Mouse (Mus musculus) liver, embryonic 11.5 days (tissue): ENCODE data around the gene Stard13. TPM values are rescaled to one million over a fixed set of nuclear protein-coding genes. Genes with fewer than 3 reads are reported as not detected.

Experiments used
- ATAC-seq: fragments of 200-750 bp; cut with Nextera tagmentation; replicated peaks from 2 replicates; pipeline ENCODE4 v1.8.0; 2017; ENCODE audit warnings: moderate number of reproducible peaks, mild to moderate bottlenecking, moderate TSS enrichment, moderate library complexity; ENCODE audit not compliant: low FRiP score
- DNase-seq: peaks from one replicate; pipeline ENCODE4 v3.0.0-alpha.2; 2017; ENCODE audit warnings: low spot score
- H3K27ac ChIP-seq: fragments of 300-500 bp; sonication (generic); 2 replicates; pipeline ENCODE4 v1.5.1; 2014; ENCODE audit warnings: mild to moderate bottlenecking, low read depth, low read length, control low read depth
- H3K27me3 ChIP-seq: fragments of 300-500 bp; sonication (generic); replicated peaks from 2 replicates; pipeline ENCODE4 v1.6.1; 2014; ENCODE audit warnings: low read length, mixed read lengths; ENCODE audit not compliant: control insufficient read depth, insufficient read depth
- H3K36me3 ChIP-seq: fragments of 300-500 bp; sonication (generic); 2 replicates; pipeline ENCODE4 v1.6.1; 2014; ENCODE audit warnings: mild to moderate bottlenecking, low read length, moderate library complexity, mixed read lengths; ENCODE audit not compliant: control insufficient read depth, insufficient read depth
- H3K4me1 ChIP-seq: fragments of 300-500 bp; sonication (generic); replicated peaks from 2 replicates; pipeline ENCODE4 v1.6.1; 2014; ENCODE audit warnings: low read length, mixed read lengths; ENCODE audit not compliant: control insufficient read depth, insufficient read depth
- H3K4me2 ChIP-seq: fragments of 300-500 bp; sonication (generic); 2 replicates; pipeline ENCODE4 v1.6.1; 2014; ENCODE audit warnings: mild to moderate bottlenecking, control low read depth, moderate library complexity
- H3K4me3 ChIP-seq: fragments of 300-500 bp; sonication (generic); 2 replicates; pipeline ENCODE4 v1.5.1; 2014; ENCODE audit warnings: low read depth, low read length, control low read depth
- H3K9ac ChIP-seq: fragments of 300-500 bp; sonication (generic); 2 replicates; pipeline ENCODE4 v1.6.1; 2014; ENCODE audit warnings: low read depth, low read length, control low read depth
- H3K9me3 ChIP-seq: fragments of 300-500 bp; sonication (generic); 2 replicates; pipeline ENCODE4 v1.6.1; 2016; ENCODE audit warnings: low read length, inconsistent platforms, mixed read lengths; ENCODE audit not compliant: control insufficient read depth
- WGBS: fragments of 180-500 bp; shearing (Covaris S2); extraction: QIAGEN DNeasy Blood & Tissue Kit; methylation state at CpG from one replicate; pipeline ENCODE4 v1.1.7; 2014; 5-methylcytosine and 5-hydroxymethylcytosine counted together
- polyA plus RNA-seq: library from polyadenylated mRNA; unstranded; fragments of >200 nt; fragmentation: Nextera tagmentation; extraction: Ambion mirVana; gene quantifications from 2 replicates; pipeline ENCODE4 v1.2.1, GENCODE M21; 2014

Gene Stard13
- polyA plus RNA-seq, 1 experiment from 2014 or later: 2.3 TPM

- DNase-seq: no peak
- WGBS: 83% methylated on average over 8 of the region's 8 CpGs
- ATAC-seq: no peak; the same call in 1 of the 2 replicates
- Histone ChIP-seq H3K4me3 (no peak overlapping the region), H3K4me2 (no peak overlapping the region), H3K9me3 (no peaks in the 10 kb centered on the region), H3K27me3 (no peaks in the 10 kb centered on the region), H3K9ac (no peak overlapping the region), H3K27ac (no peak overlapping the region), H3K36me3 (no peaks in the 10 kb centered on the region), H3K4me1 (no peaks in the 10 kb centered on the region; the same call in 1 of the 2 replicates)
These were observed 98.4 kb downstream of the Stard13 start for GRCm38 (mm10) chr5:151135078-151135826.

- 83% methylated on average over 4 of the region's 4 CpGs for WGBS
These were observed 99.4 kb downstream of the Stard13 start for GRCm38 (mm10) chr5:151134202-151134601.

GRCm38 (mm10) chr5:151133744-151134143 lies 99.9 kb downstream of the Stard13 start:
- no peaks in the 10 kb centered on the region for H3K36me3 ChIP-seq
- no peaks in the 10 kb centered on the region for H3K27me3 ChIP-seq
- H3K4me2 ChIP-seq: no peak overlapping the region
- no peak overlapping the region for H3K9ac ChIP-seq
- no peak overlapping the region for H3K4me3 ChIP-seq
- ATAC-seq (no peak), DNase-seq (no peak)
- no peaks in the 10 kb centered on the region; the same call in 1 of the 2 replicates for H3K4me1 ChIP-seq
- 89% methylated on average over 14 of the region's 14 CpGs for WGBS
- H3K9me3 ChIP-seq: no peaks in the 10 kb centered on the region
- H3K27ac ChIP-seq: no peak overlapping the region

More at GRCm38 (mm10) chr5:151134202-151134601, 99.4 kb downstream of the Stard13 start:
- Histone ChIP-seq H3K4me2 (no peak overlapping the region), H3K4me1 (no peaks in the 10 kb centered on the region; the same call in 1 of the 2 replicates), H3K27ac (no peak overlapping the region), H3K9me3 (no peaks in the 10 kb centered on the region), H3K9ac (no peak overlapping the region), H3K36me3 (no peaks in the 10 kb centered on the region), H3K4me3 (no peak overlapping the region), H3K27me3 (no peaks in the 10 kb centered on the region)
- DNase-seq (no peak), ATAC-seq (no peak)

GRCm38 (mm10) chr5:151129762-151130161 lies 103.9 kb downstream of the Stard13 start:
- H3K36me3 ChIP-seq: no peaks in the 10 kb centered on the region
- ATAC-seq (peak; percentile 19; the same call in 1 of the 2 replicates), DNase-seq (no peak)
- no peak overlapping the region for H3K4me3 ChIP-seq
- H3K4me2 ChIP-seq: no peak overlapping the region
- H3K4me1 ChIP-seq: no peaks in the 10 kb centered on the region
- no peaks in the 10 kb centered on the region for H3K9me3 ChIP-seq
- no peak overlapping the region for H3K9ac ChIP-seq
- H3K27ac ChIP-seq: no peak overlapping the region
- no peaks in the 10 kb centered on the region for H3K27me3 ChIP-seq
- WGBS: 47% methylated on average over 2 of the region's 2 CpGs

GRCm38 (mm10) chr5:151127298-151127717 lies 106.3 kb downstream of the Stard13 start:
- DNase-seq: no peak
- Histone ChIP-seq H3K27me3 (no peaks in the 10 kb centered on the region), H3K4me2 (peak overlapping the region; percentile 11), H3K9me3 (no peaks in the 10 kb centered on the region), H3K27ac (no peak overlapping the region), H3K4me3 (no peak overlapping the region), H3K9ac (no peak overlapping the region), H3K36me3 (no peaks in the 10 kb centered on the region), H3K4me1 (no peaks in the 10 kb centered on the region)
- ATAC-seq: peak; percentile 70
- WGBS: 20% methylated on average over 6 of the region's 6 CpGs

- Histone ChIP-seq H3K4me3 (no peak overlapping the region), H3K9ac (no peak overlapping the region), H3K36me3 (no peaks in the 10 kb centered on the region), H3K4me2 (no peak overlapping the region), H3K27me3 (no peaks in the 10 kb centered on the region), H3K27ac (no peak overlapping the region), H3K4me1 (no peaks in the 10 kb centered on the region), H3K9me3 (no peaks in the 10 kb centered on the region)
- WGBS: 63% methylated on average over 10 of the region's 10 CpGs
- ATAC-seq: no peak
- DNase-seq: no peak
These were observed 107.0 kb downstream of the Stard13 start for GRCm38 (mm10) chr5:151126608-151127005.

- Histone ChIP-seq H3K9ac (no peak overlapping the region), H3K36me3 (no peaks in the 10 kb centered on the region), H3K4me3 (no peak overlapping the region), H3K27me3 (no peaks in the 10 kb centered on the region), H3K4me2 (no peak overlapping the region), H3K27ac (no peak overlapping the region), H3K9me3 (no peaks in the 10 kb centered on the region), H3K4me1 (no peaks in the 10 kb centered on the region)
- no peak for DNase-seq
- WGBS: 70% methylated on average over 6 of the region's 6 CpGs
- no peak for ATAC-seq
These were observed 107.5 kb downstream of the Stard13 start for GRCm38 (mm10) chr5:151125985-151126607.

GRCm38 (mm10) chr5:151117846-151118245 lies 115.8 kb downstream of the Stard13 start:
- WGBS: 83% methylated on average over 2 of the region's 2 CpGs
- ATAC-seq: no peak
- no peak for DNase-seq

More at GRCm38 (mm10) chr5:151117846-151118245, 115.8 kb downstream of the Stard13 start:
- Histone ChIP-seq H3K4me3 (no peak overlapping the region), H3K9me3 (no peaks in the 10 kb centered on the region), H3K27me3 (no peaks in the 10 kb centered on the region), H3K27ac (no peak overlapping the region), H3K4me2 (no peak overlapping the region), H3K4me1 (no peaks in the 10 kb centered on the region), H3K36me3 (no peaks in the 10 kb centered on the region), H3K9ac (no peak overlapping the region)
